Mouse (Mus musculus): ENCODE data around the gene C1s2.
"Not testable (repeated sequence)": the region's sequence is repeated elsewhere in the genome, so short reads cannot be mapped to it uniquely, and the experiment has no call there.

C1s2 gene

DNA sequence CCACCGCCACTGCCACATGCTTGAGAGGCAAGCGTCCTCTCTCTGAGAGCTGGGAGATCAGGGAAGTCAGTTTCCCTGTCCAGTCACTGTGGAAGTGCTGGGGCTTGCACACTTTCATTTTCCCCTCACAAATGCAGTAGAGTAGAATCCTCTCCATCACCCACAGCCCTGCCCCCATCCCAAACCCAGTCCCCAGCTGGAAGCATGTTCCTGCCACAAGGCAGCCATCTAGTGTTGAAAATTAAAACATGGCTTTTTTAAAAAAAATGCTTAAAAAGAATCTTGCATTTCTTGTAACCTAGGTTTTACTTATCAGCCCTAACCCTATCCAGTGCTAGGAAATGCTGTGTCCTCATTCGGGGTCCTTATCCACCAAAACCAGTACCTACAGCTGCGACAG lies 4.2 kb upstream of the C1s2 start:
- DNase-seq (ENCODE audit: low spot score in 2 of 2): no peak

DNA sequence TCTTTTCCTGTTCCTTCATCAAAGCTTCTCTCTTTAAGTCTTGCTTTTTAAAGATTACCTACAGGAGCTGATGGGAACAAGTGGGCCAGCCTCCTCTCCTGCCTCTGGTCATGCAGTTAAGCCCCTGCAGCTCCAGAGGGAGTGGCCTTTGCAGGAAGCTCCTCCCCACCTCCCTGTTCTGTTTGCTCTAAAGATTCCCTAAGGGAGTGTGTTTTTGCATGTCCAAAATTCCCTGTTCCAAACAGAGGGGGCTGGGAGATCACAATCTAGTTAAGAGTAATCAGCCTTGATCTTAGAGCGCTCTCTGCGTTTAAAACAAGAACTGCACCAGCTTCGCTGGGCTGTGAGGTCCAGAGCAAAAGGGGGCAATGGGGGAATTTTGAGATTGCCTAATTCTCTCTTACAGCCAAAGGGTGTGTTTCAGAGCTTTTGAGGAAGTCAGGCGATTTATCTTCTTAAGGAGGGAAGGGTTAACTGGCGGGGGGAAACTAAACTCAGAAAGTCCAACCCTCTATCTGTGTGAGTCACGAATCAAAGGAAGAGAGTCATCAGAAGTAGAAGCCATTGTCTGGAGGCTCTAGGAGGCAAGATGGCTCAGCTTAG lies 1.1 kb upstream of the C1s2 start:
- peak in 1 of 2 experiments; percentile 13 for DNase-seq (ENCODE audit: low spot score in 2 of 2)

- no peak for DNase-seq (ENCODE audit: low spot score in 2 of 2)
These were observed 5.1 kb downstream of the C1s2 start for GRCm38 (mm10) chr6:124630763-124631162.

GRCm38 (mm10) chr6:124626184-124626583 lies 9.7 kb downstream of the C1s2 start:
- not testable (repeated sequence) for DNase-seq (ENCODE audit: low spot score in 2 of 2)

DNA sequence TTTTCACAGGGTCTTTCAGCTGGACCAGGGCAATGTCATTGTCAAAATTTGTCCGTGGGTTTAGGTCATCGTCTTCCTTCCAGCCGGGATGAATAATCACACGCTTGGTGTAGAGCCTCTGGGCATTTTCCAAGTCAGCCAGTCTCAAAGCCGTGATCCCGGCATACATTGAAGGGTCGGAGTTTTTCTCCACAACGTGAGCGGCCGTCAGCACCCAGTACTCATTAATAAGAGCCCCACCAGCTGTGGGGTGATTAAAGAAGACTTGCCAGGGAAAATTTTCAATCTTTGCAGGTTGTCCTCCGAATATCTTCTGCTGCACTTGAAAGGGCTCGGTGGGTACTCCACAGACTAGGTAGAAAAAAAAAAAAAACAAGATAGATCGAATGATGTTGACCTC lies 10.3 kb downstream of the C1s2 start:
- DNase-seq (ENCODE audit: low spot score in 2 of 2): no peak

- no peak for DNase-seq (ENCODE audit: low spot score in 2 of 2)
These were observed 33.9 kb downstream of the C1s2 start for GRCm38 (mm10) chr6:124602031-124602430.

DNA sequence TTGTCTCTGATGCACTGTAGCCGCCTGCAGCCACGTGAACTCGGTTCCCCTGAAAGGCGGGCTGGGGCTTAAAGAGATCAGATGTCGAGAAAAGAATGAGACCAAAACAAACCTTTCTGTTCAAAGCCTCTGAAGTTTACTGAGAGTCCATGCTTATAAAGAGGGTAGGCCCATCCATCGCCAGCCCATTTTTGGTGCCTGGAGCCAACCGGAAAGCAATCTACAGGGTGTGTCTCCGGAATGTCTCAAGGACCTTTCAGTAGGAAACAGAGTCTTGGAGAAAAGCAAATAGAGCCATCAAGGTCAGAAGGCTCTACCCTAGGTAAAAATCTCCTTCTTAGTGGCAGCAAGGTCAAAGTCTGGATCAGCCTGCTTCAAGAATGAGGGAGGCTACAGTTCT lies 42.8 kb downstream of the C1s2 start:
- no peak for DNase-seq (ENCODE audit: low spot score in 2 of 2)

DNA sequence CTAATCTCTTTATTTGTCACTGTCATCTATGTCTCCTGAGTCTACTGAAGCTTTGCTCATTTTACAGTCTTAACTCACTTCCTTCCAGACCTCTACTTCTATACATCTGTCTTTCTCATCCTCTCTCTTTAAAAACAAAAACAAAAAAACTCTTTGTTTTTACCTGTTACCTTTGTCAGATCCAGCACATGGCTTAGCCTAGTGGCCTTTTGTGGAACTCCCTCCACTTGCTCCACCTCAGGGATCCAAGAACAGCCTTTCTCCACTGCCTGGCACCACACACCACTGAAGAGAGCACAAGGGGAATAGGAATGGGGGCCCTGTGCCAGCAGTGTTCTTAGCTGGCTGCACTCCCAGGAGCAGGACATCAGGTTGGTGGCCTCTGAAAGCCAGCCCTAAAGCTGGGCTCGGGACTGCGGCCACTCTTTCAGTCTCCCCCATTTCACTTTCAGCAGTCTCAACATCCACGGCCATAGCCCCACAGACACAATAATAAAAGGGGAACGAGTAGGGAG lies 43.6 kb downstream of the C1s2 start:
- DNase-seq (ENCODE audit: low spot score in 2 of 2): no peak

DNA sequence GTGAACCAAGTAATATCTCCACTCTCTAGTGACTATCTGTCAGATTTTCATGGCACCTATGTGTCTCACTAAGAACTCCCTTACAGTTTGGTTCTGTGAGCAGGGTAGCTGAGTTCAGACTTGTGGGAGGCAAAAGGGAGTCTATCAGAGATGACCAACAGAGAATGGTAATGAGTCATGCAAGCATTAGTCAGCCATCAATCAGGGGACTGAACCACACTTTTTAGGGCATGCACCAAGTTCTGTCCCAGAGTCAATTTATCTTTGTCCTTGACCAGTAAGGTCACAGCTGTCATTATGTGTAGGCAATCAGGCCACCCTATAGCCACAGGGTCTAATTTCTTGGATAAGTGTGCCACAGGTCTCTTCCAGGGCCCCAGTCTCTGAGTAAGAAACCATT lies 47.1 kb downstream of the C1s2 start:
- no peak for DNase-seq (ENCODE audit: low spot score in 2 of 2)

DNA sequence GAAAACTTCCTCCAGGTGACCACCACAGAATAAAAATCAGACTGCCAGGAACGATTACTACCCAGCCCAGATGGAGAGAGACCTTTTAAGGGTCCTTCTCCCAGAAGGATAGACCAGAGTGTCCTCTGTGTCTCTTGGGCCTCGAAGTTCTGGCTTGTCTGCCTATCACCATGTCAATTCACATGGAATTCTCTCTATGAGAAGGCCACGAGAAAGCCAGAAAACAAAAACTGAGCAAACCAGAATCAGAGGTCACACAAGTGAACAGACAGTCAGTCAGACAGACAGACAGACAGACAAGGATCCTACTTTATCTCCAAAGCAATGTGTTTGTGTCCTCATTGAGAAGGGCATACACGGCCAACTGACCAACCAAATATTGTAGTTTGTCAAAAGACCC lies 49.6 kb downstream of the C1s2 start:
- no peak for DNase-seq (ENCODE audit: low spot score in 2 of 2)

- no peak for DNase-seq (ENCODE audit: low spot score in 2 of 2)
These were observed 50.1 kb downstream of the C1s2 start for GRCm38 (mm10) chr6:124585761-124586160.

GRCm38 (mm10) chr6:124584935-124585334 lies 51.0 kb downstream of the C1s2 start:
- no peak for DNase-seq (ENCODE audit: low spot score in 2 of 2)

GRCm38 (mm10) chr6:124582231-124582630 lies 53.7 kb downstream of the C1s2 start:
- DNase-seq (ENCODE audit: low spot score in 2 of 2): no peak

GRCm38 (mm10) chr6:124580155-124580554 lies 55.7 kb downstream of the C1s2 start:
- not testable (repeated sequence) for DNase-seq (ENCODE audit: low spot score in 2 of 2)

DNA sequence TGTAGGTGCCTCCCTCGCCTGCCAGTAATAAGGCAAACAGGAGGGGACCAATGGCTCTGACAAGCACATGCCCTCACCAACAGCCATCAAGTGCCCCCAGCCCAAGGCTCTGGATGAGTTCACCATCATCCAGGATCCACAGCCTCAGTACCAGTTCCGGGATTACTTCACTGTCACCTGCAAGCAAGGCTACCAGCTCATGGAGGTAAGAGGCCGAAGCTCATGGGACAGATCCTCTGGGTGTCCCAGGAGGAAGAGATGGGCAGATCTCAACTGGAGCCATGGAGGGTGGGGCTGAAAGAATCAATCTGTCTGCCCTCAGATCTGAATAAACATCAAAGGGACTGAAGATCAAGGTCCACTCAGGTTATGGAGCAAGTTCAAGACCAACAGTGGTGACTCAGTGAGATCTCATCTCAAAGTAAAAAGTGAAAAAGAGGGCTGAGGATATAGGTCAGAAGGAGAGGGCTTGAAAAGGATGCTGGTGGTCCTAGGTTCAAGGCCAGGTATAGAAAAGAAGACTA lies 60.7 kb downstream of the C1s2 start:
- not testable (repeated sequence) for DNase-seq (ENCODE audit: low spot score in 2 of 2)
